Mouse (Mus musculus): ENCODE measurements around the gene Cacna2d3. TPM values are rescaled to one million over a fixed set of nuclear protein-coding genes. Genes with fewer than 3 reads are reported as not detected.

Gene Cacna2d3
- total RNA-seq, 2 experiments from 2014 or later: 115 to 117 TPM

GRCm38 (mm10) chr14:29174762-29175161 is 546.9 kb downstream of the Cacna2d3 start:
- DNase-seq (ENCODE audit: low spot score in 2 of 2): no peak

GRCm38 (mm10) chr14:29172207-29172606 is 549.5 kb downstream of the Cacna2d3 start:
- no peak for DNase-seq (ENCODE audit: low spot score in 2 of 2)

GRCm38 (mm10) chr14:29164653-29165030 is 557.0 kb downstream of the Cacna2d3 start:
- DNase-seq (ENCODE audit: low spot score in 2 of 2): no peak

- no peak for DNase-seq (ENCODE audit: low spot score in 2 of 2)
Measured at GRCm38 (mm10) chr14:29163998-29164652, 557.5 kb downstream of the Cacna2d3 start.

GRCm38 (mm10) chr14:29159803-29160202 is 561.9 kb downstream of the Cacna2d3 start:
- no peak for DNase-seq (ENCODE audit: low spot score in 2 of 2)

GRCm38 (mm10) chr14:29157096-29157495 is 564.6 kb downstream of the Cacna2d3 start:
- DNase-seq (ENCODE audit: low spot score in 2 of 2): no peak

GRCm38 (mm10) chr14:29144184-29144583 is 577.5 kb downstream of the Cacna2d3 start:
- DNase-seq (ENCODE audit: low spot score in 2 of 2): no peak

GRCm38 (mm10) chr14:29137614-29138013 is 584.0 kb downstream of the Cacna2d3 start:
- no peak for DNase-seq (ENCODE audit: low spot score in 2 of 2)

GRCm38 (mm10) chr14:29137006-29137579 is 584.6 kb downstream of the Cacna2d3 start:
- DNase-seq (ENCODE audit: low spot score in 2 of 2): no peak

- no peak for DNase-seq (ENCODE audit: low spot score in 2 of 2)
Measured at GRCm38 (mm10) chr14:29134901-29135300, 586.8 kb downstream of the Cacna2d3 start.

GRCm38 (mm10) chr14:29130511-29130910 is 591.2 kb downstream of the Cacna2d3 start:
- DNase-seq (ENCODE audit: low spot score in 2 of 2): no peak

GRCm38 (mm10) chr14:29123886-29124285 is 597.8 kb downstream of the Cacna2d3 start:
- no peak for DNase-seq (ENCODE audit: low spot score in 2 of 2)

- no peak for DNase-seq (ENCODE audit: low spot score in 2 of 2)
Measured at GRCm38 (mm10) chr14:29122749-29123148, 598.9 kb downstream of the Cacna2d3 start.

GRCm38 (mm10) chr14:29113852-29114450 is 607.7 kb downstream of the Cacna2d3 start:
- DNase-seq (ENCODE audit: low spot score in 2 of 2): no peak

GRCm38 (mm10) chr14:29111666-29112065 is 610.0 kb downstream of the Cacna2d3 start:
- DNase-seq (ENCODE audit: low spot score in 2 of 2): no peak

- DNase-seq (ENCODE audit: low spot score in 2 of 2): peak in 1 of 2 experiments; percentile 57
Measured at GRCm38 (mm10) chr14:29110351-29111091, 611.1 kb downstream of the Cacna2d3 start.

- DNase-seq (ENCODE audit: low spot score in 2 of 2): no peak
Measured at GRCm38 (mm10) chr14:29107464-29107863, 614.2 kb downstream of the Cacna2d3 start.

- no peak for DNase-seq (ENCODE audit: low spot score in 2 of 2)
Measured at GRCm38 (mm10) chr14:29097776-29098175, 623.9 kb downstream of the Cacna2d3 start.

- DNase-seq (ENCODE audit: low spot score in 2 of 2): peak in 1 of 2 experiments; percentile 24
Measured at GRCm38 (mm10) chr14:29095431-29095830, 626.2 kb downstream of the Cacna2d3 start.

- peak; percentile 73 to 80 for DNase-seq (ENCODE audit: low spot score in 2 of 2)
Measured at GRCm38 (mm10) chr14:29090074-29090473, 631.6 kb downstream of the Cacna2d3 start.

GRCm38 (mm10) chr14:29086528-29086927 is 635.1 kb downstream of the Cacna2d3 start:
- DNase-seq (ENCODE audit: low spot score in 2 of 2): no peak
